Mouse (Mus musculus) heart, embryonic 15.5 days (tissue): ENCODE data around the gene Stoml2. TPM values are rescaled to one million over a fixed set of nuclear protein-coding genes. Genes with fewer than 3 reads are reported as not detected.

Source experiments
- ATAC-seq: fragments of 200-750 bp; cut with Nextera tagmentation; replicated peaks from 2 replicates; pipeline ENCODE4 v1.8.0; 2017; ENCODE audit warnings: low read depth, moderate TSS enrichment; ENCODE audit not compliant: insufficient number of reproducible peaks, insufficient read depth, low FRiP score
- H3K27ac ChIP-seq: fragments of 300-500 bp; sonication (generic); 2 replicates; pipeline ENCODE4 v1.5.1; 2015; ENCODE audit warnings: mild to moderate bottlenecking, inconsistent platforms
- H3K27me3 ChIP-seq: fragments of 300-500 bp; sonication (generic); 2 replicates; pipeline ENCODE4 v1.6.1; 2015; ENCODE audit warnings: inconsistent platforms
- H3K36me3 ChIP-seq: fragments of 300-500 bp; sonication (generic); 2 replicates; pipeline ENCODE4 v1.6.1; 2015; ENCODE audit warnings: mild to moderate bottlenecking, inconsistent platforms
- H3K4me1 ChIP-seq: fragments of 300-500 bp; sonication (generic); replicated peaks from 2 replicates; pipeline ENCODE4 v1.6.1; 2015; ENCODE audit warnings: inconsistent platforms
- H3K4me2 ChIP-seq: fragments of 300-500 bp; sonication (generic); 2 replicates; pipeline ENCODE4 v1.6.1; 2015; ENCODE audit warnings: inconsistent platforms, mild to moderate bottlenecking, moderate library complexity
- H3K4me3 ChIP-seq: fragments of 300-500 bp; sonication (generic); 2 replicates; pipeline ENCODE4 v1.5.1; 2015; ENCODE audit warnings: mild to moderate bottlenecking, inconsistent platforms
- H3K9ac ChIP-seq: fragments of 300-500 bp; sonication (generic); 2 replicates; pipeline ENCODE4 v1.6.1; 2015; ENCODE audit warnings: mild to moderate bottlenecking, inconsistent platforms
- H3K9me3 ChIP-seq: fragments of 300-500 bp; sonication (generic); replicated peaks from 2 replicates; pipeline ENCODE4 v1.6.1; 2016; ENCODE audit warnings: inconsistent platforms
- WGBS: fragments of 180-500 bp; shearing (Covaris S2); methylation state at CpG from one replicate; pipeline ENCODE4 v1.1.7; 2015; ENCODE audit warnings: mixed read lengths; 5-methylcytosine and 5-hydroxymethylcytosine counted together
- polyA plus RNA-seq: library from polyadenylated mRNA; unstranded; fragments of >200 nt; fragmentation: Nextera tagmentation; extraction: Ambion mirVana; gene quantifications from 2 replicates; pipeline ENCODE4 v1.2.1, GENCODE M21; 2015

The Stoml2 gene
- polyA plus RNA-seq, result 189 and 209 TPM in 2 replicates

GRCm38 (mm10) chr4:43031237-43031995 lies at the start of gene Stoml2:
Gene Stoml2, minus strand, starts transcription at chr4:43031710.
- peak within 1 kb of the TSS; percentile 69 for H3K4me3 ChIP-seq
- peak within 1 kb of the TSS; percentile 84 for H3K4me2 ChIP-seq
- peak within 1 kb of the TSS; percentile 89 for H3K9ac ChIP-seq
- H3K9me3 ChIP-seq, result no peaks in the 10 kb centered on the region
- no peaks in the 10 kb centered on the region for H3K27me3 ChIP-seq
- peaks cover 54% of the 10 kb centered on the region for H3K36me3 ChIP-seq
- 1% methylated on average over 38 of the region's 38 CpGs for WGBS
- peaks cover 15% of the 10 kb centered on the region for H3K4me1 ChIP-seq
- ATAC-seq, result peak; percentile 95
- peak within 1 kb of the TSS; percentile 79 for H3K27ac ChIP-seq

GRCm38 (mm10) chr4:43078071-43078718 lies 46.7 kb upstream of the Stoml2 start:
- Histone ChIP-seq H3K27ac (no peak overlapping the region), H3K9me3 (no peaks in the 10 kb centered on the region), H3K4me3 (no peak overlapping the region), H3K4me2 (no peak overlapping the region), H3K4me1 (no peaks in the 10 kb centered on the region), H3K27me3 (no peaks in the 10 kb centered on the region), H3K9ac (no peak overlapping the region), H3K36me3 (no peaks in the 10 kb centered on the region)
- no peak for ATAC-seq
- WGBS, result 55% methylated on average over 7 of the region's 7 CpGs

GRCm38 (mm10) chr4:43074923-43075322 lies 43.4 kb upstream of the Stoml2 start:
- no peaks in the 10 kb centered on the region for H3K9me3 ChIP-seq
- no peak overlapping the region for H3K4me2 ChIP-seq
- ATAC-seq, result no peak
- H3K36me3 ChIP-seq, result no peaks in the 10 kb centered on the region
- H3K4me1 ChIP-seq, result no peaks in the 10 kb centered on the region
- H3K27me3 ChIP-seq, result no peaks in the 10 kb centered on the region
- no peak overlapping the region for H3K4me3 ChIP-seq
- H3K27ac ChIP-seq, result no peak overlapping the region
- H3K9ac ChIP-seq, result no peak overlapping the region

- H3K9ac ChIP-seq, result no peak overlapping the region
- peaks cover 9% of the 10 kb centered on the region for H3K4me1 ChIP-seq
- H3K4me3 ChIP-seq, result no peak overlapping the region
- no peak overlapping the region for H3K4me2 ChIP-seq
- ATAC-seq, result no peak
- H3K9me3 ChIP-seq, result no peaks in the 10 kb centered on the region
- no peak overlapping the region for H3K27ac ChIP-seq
- WGBS, result 94% methylated on average over 4 of the region's 4 CpGs
- no peaks in the 10 kb centered on the region for H3K27me3 ChIP-seq
- H3K36me3 ChIP-seq, result no peaks in the 10 kb centered on the region
Measured at GRCm38 (mm10) chr4:43065471-43065870, 34.0 kb upstream of the Stoml2 start.

- Histone ChIP-seq H3K9me3 (no peaks in the 10 kb centered on the region), H3K27ac (0 out of 2 replicates have a peak overlapping the region, but pooled peaks have one; percentile 82), H3K36me3 (no peaks in the 10 kb centered on the region), H3K9ac (no peak overlapping the region), H3K4me3 (peak overlapping the region; percentile 62), H3K4me2 (peak overlapping the region; percentile 68), H3K4me1 (peaks cover 13% of the 10 kb centered on the region), H3K27me3 (no peaks in the 10 kb centered on the region)
- WGBS, result 45% methylated on average over 3 of the region's 3 CpGs
- no peak for ATAC-seq
Measured at GRCm38 (mm10) chr4:43060286-43060685, 28.8 kb upstream of the Stoml2 start.

GRCm38 (mm10) chr4:43059697-43060096 lies 28.2 kb upstream of the Stoml2 start:
- Histone ChIP-seq H3K4me1 (peaks cover 13% of the 10 kb centered on the region), H3K4me2 (peak overlapping the region; percentile 68), H3K27me3 (no peaks in the 10 kb centered on the region), H3K27ac (peak overlapping the region; percentile 82; the same call in 1 of the 2 replicates), H3K9ac (peak overlapping the region; percentile 62; the same call in 1 of the 2 replicates), H3K36me3 (no peaks in the 10 kb centered on the region), H3K4me3 (peak overlapping the region; percentile 62), H3K9me3 (no peaks in the 10 kb centered on the region)
- WGBS, result 34% methylated on average over 3 of the region's 3 CpGs
- no peak for ATAC-seq

GRCm38 (mm10) chr4:43058753-43059654 lies 27.5 kb upstream of the Stoml2 start, which contains the start of gene Unc13b:
Gene Unc13b, plus strand, starts transcription at chr4:43058953.
- peaks cover 10% of the 10 kb centered on the region for H3K4me1 ChIP-seq
- peak within 1 kb of the TSS; percentile 68 for H3K4me2 ChIP-seq
- H3K4me3 ChIP-seq, result peak within 1 kb of the TSS; percentile 62
- no peaks in the 10 kb centered on the region for H3K27me3 ChIP-seq
- H3K9ac ChIP-seq, result peak within 1 kb of the TSS; percentile 62
- ATAC-seq, result peak; percentile 97
- peak within 1 kb of the TSS; percentile 82 for H3K27ac ChIP-seq
- no peaks in the 10 kb centered on the region for H3K36me3 ChIP-seq
- H3K9me3 ChIP-seq, result no peaks in the 10 kb centered on the region
- WGBS, result under 1% methylated on average over 89 of the region's 90 CpGs

- Histone ChIP-seq H3K36me3 (no peaks in the 10 kb centered on the region), H3K9ac (no peak overlapping the region), H3K4me3 (peak overlapping the region; percentile 62), H3K27ac (no peak overlapping the region), H3K9me3 (no peaks in the 10 kb centered on the region), H3K4me1 (peaks cover 7% of the 10 kb centered on the region), H3K4me2 (peak overlapping the region; percentile 68), H3K27me3 (no peaks in the 10 kb centered on the region)
- 22% methylated on average over 8 of the region's 8 CpGs for WGBS
- ATAC-seq, result 0 out of 2 replicates have a peak, but pooled peaks have one; percentile 5
Measured at GRCm38 (mm10) chr4:43058392-43058752, 26.9 kb upstream of the Stoml2 start.

GRCm38 (mm10) chr4:43057654-43058053 lies 26.1 kb upstream of the Stoml2 start:
- Histone ChIP-seq H3K27ac (no peak overlapping the region), H3K4me1 (peaks cover 6% of the 10 kb centered on the region), H3K4me3 (no peak overlapping the region), H3K27me3 (no peaks in the 10 kb centered on the region), H3K9ac (no peak overlapping the region), H3K9me3 (no peaks in the 10 kb centered on the region), H3K36me3 (no peaks in the 10 kb centered on the region), H3K4me2 (no peak overlapping the region)
- 75% methylated on average over 5 of the region's 5 CpGs for WGBS
- no peak for ATAC-seq

GRCm38 (mm10) chr4:43052627-43053026 lies 21.1 kb upstream of the Stoml2 start:
- H3K36me3 ChIP-seq, result no peaks in the 10 kb centered on the region
- ATAC-seq, result 0 out of 2 replicates have a peak, but pooled peaks have one; percentile 14
- H3K4me2 ChIP-seq, result no peak overlapping the region
- no peak overlapping the region for H3K9ac ChIP-seq
- H3K4me3 ChIP-seq, result no peak overlapping the region
- WGBS, result 19% methylated on average over 4 of the region's 4 CpGs
- no peak overlapping the region for H3K27ac ChIP-seq
- no peaks in the 10 kb centered on the region for H3K9me3 ChIP-seq
- no peaks in the 10 kb centered on the region for H3K4me1 ChIP-seq
- H3K27me3 ChIP-seq, result no peaks in the 10 kb centered on the region

GRCm38 (mm10) chr4:43047231-43047630 lies 15.7 kb upstream of the Stoml2 start:
- no peak overlapping the region for H3K9ac ChIP-seq
- no peak for ATAC-seq
- H3K4me1 ChIP-seq, result peaks cover 29% of the 10 kb centered on the region
- H3K36me3 ChIP-seq, result no peaks in the 10 kb centered on the region
- H3K9me3 ChIP-seq, result no peaks in the 10 kb centered on the region
- H3K4me3 ChIP-seq, result no peak overlapping the region
- H3K27ac ChIP-seq, result no peak overlapping the region
- H3K27me3 ChIP-seq, result no peaks in the 10 kb centered on the region
- 8% methylated on average over 5 of the region's 5 CpGs for WGBS
- peak overlapping the region; percentile 82 for H3K4me2 ChIP-seq
